Mouse (Mus musculus): ENCODE data around the gene Guca1a. TPM values are rescaled to one million over a fixed set of nuclear protein-coding genes. Genes with fewer than 3 reads are reported as not detected.

Guca1a gene
- polyA plus RNA-seq (2014; fragmentation: Nextera tagmentation; extraction: Ambion mirVana) = 0.82 and 0.87 TPM in 2 replicates

GRCm38 (mm10) chr17:47400451-47400850 is at the start of gene Guca1a:
Gene Guca1a (minus strand): TSS chr17:47400584.
- H3K4me3 ChIP-seq (ENCODE audit: low read depth, low read length) = no peak within 1 kb of the TSS

GRCm38 (mm10) chr17:47449432-47449831 is 49.0 kb upstream of the Guca1a start:
- Histone ChIP-seq H3K9me3 (ENCODE audit: control insufficient read depth, low read length) (no peaks in the 10 kb centered on the region), H3K4me2 (ENCODE audit: low read depth) (no peak overlapping the region), H3K27me3 (ENCODE audit: control insufficient read depth, insufficient read depth, low read length) (no peaks in the 10 kb centered on the region), H3K9ac (ENCODE audit: low read length) (no peak overlapping the region), H3K36me3 (ENCODE audit: control insufficient read depth, insufficient read depth, low read length) (no peaks in the 10 kb centered on the region), H3K27ac (ENCODE audit: low read depth, low read length) (no peak overlapping the region), H3K4me1 (ENCODE audit: control insufficient read depth, insufficient read depth, low read length) (no peaks in the 10 kb centered on the region), H3K4me3 (ENCODE audit: low read depth, low read length) (no peak overlapping the region)
- ATAC-seq (ENCODE audit: insufficient read depth, low FRiP score, low TSS enrichment) (no peak), DNase-seq (ENCODE audit: low spot score) (no peak)
- 72% methylated on average over 5 of the region's 5 CpGs for WGBS

More at GRCm38 (mm10) chr17:47400451-47400850, at the start of gene Guca1a:
- Histone ChIP-seq H3K9me3 (ENCODE audit: control insufficient read depth, low read length) (no peaks in the 10 kb centered on the region), H3K4me2 (ENCODE audit: low read depth) (no peak within 1 kb of the TSS), H3K27ac (ENCODE audit: low read depth, low read length) (no peak within 1 kb of the TSS), H3K36me3 (ENCODE audit: control insufficient read depth, insufficient read depth, low read length) (no peaks in the 10 kb centered on the region), H3K9ac (ENCODE audit: low read length) (no peak within 1 kb of the TSS), H3K4me1 (ENCODE audit: control insufficient read depth, insufficient read depth, low read length) (no peaks in the 10 kb centered on the region), H3K27me3 (ENCODE audit: control insufficient read depth, insufficient read depth, low read length) (peaks cover 4% of the 10 kb centered on the region; the same call in 1 of the 2 replicates)
- DNase-seq (ENCODE audit: low spot score) (no peak), ATAC-seq (ENCODE audit: insufficient read depth, low FRiP score, low TSS enrichment) (no peak)
- WGBS = 75% methylated on average over 10 of the region's 10 CpGs

GRCm38 (mm10) chr17:47448523-47449372 is 48.4 kb upstream of the Guca1a start:
- Histone ChIP-seq H3K4me1 (ENCODE audit: control insufficient read depth, insufficient read depth, low read length) (no peaks in the 10 kb centered on the region), H3K27me3 (ENCODE audit: control insufficient read depth, insufficient read depth, low read length) (no peaks in the 10 kb centered on the region), H3K27ac (ENCODE audit: low read depth, low read length) (no peak overlapping the region), H3K4me3 (ENCODE audit: low read depth, low read length) (no peak overlapping the region), H3K36me3 (ENCODE audit: control insufficient read depth, insufficient read depth, low read length) (no peaks in the 10 kb centered on the region), H3K9me3 (ENCODE audit: control insufficient read depth, low read length) (no peaks in the 10 kb centered on the region), H3K4me2 (ENCODE audit: low read depth) (no peak overlapping the region), H3K9ac (ENCODE audit: low read length) (no peak overlapping the region)
- DNase-seq (ENCODE audit: low spot score) (no peak), ATAC-seq (ENCODE audit: insufficient read depth, low FRiP score, low TSS enrichment) (no peak)
- 46% methylated on average over 8 of the region's 8 CpGs for WGBS

GRCm38 (mm10) chr17:47446561-47446960 is 46.2 kb upstream of the Guca1a start:
- Histone ChIP-seq H3K4me3 (ENCODE audit: low read depth, low read length) (no peak overlapping the region), H3K9me3 (ENCODE audit: control insufficient read depth, low read length) (no peaks in the 10 kb centered on the region), H3K9ac (ENCODE audit: low read length) (no peak overlapping the region), H3K4me2 (ENCODE audit: low read depth) (no peak overlapping the region), H3K4me1 (ENCODE audit: control insufficient read depth, insufficient read depth, low read length) (no peaks in the 10 kb centered on the region), H3K36me3 (ENCODE audit: control insufficient read depth, insufficient read depth, low read length) (no peaks in the 10 kb centered on the region), H3K27me3 (ENCODE audit: control insufficient read depth, insufficient read depth, low read length) (no peaks in the 10 kb centered on the region), H3K27ac (ENCODE audit: low read depth, low read length) (no peak overlapping the region)
- DNase-seq (ENCODE audit: low spot score) (no peak), ATAC-seq (ENCODE audit: insufficient read depth, low FRiP score, low TSS enrichment) (no peak)
- WGBS = 88% methylated on average over 11 of the region's 11 CpGs

GRCm38 (mm10) chr17:47446025-47446424 is 45.6 kb upstream of the Guca1a start:
- Histone ChIP-seq H3K9me3 (ENCODE audit: control insufficient read depth, low read length) (no peaks in the 10 kb centered on the region), H3K4me1 (ENCODE audit: control insufficient read depth, insufficient read depth, low read length) (no peaks in the 10 kb centered on the region), H3K9ac (ENCODE audit: low read length) (no peak overlapping the region), H3K27me3 (ENCODE audit: control insufficient read depth, insufficient read depth, low read length) (no peaks in the 10 kb centered on the region), H3K4me2 (ENCODE audit: low read depth) (no peak overlapping the region), H3K36me3 (ENCODE audit: control insufficient read depth, insufficient read depth, low read length) (no peaks in the 10 kb centered on the region), H3K27ac (ENCODE audit: low read depth, low read length) (no peak overlapping the region), H3K4me3 (ENCODE audit: low read depth, low read length) (no peak overlapping the region)
- 80% methylated on average over 9 of the region's 9 CpGs for whole genome bisulfite sequencing
- ATAC-seq (ENCODE audit: insufficient read depth, low FRiP score, low TSS enrichment) (no peak), DNase-seq (ENCODE audit: low spot score) (no peak)

- 87% methylated on average over 11 of the region's 11 CpGs for WGBS
- no peak overlapping the region for H3K4me3 ChIP-seq (ENCODE audit: low read depth, low read length)
These were observed 45.1 kb upstream of the Guca1a start for GRCm38 (mm10) chr17:47445518-47445917.

GRCm38 (mm10) chr17:47444113-47444512 is 43.7 kb upstream of the Guca1a start:
- Histone ChIP-seq H3K4me1 (ENCODE audit: control insufficient read depth, insufficient read depth, low read length) (no peaks in the 10 kb centered on the region), H3K4me3 (ENCODE audit: low read depth, low read length) (no peak overlapping the region), H3K9me3 (ENCODE audit: control insufficient read depth, low read length) (no peaks in the 10 kb centered on the region), H3K9ac (ENCODE audit: low read length) (no peak overlapping the region), H3K27me3 (ENCODE audit: control insufficient read depth, insufficient read depth, low read length) (peaks cover 2% of the 10 kb centered on the region; the same call in 1 of the 2 replicates), H3K27ac (ENCODE audit: low read depth, low read length) (no peak overlapping the region), H3K36me3 (ENCODE audit: control insufficient read depth, insufficient read depth, low read length) (no peaks in the 10 kb centered on the region), H3K4me2 (ENCODE audit: low read depth) (no peak overlapping the region)
- no peak for ATAC-seq (ENCODE audit: insufficient read depth, low FRiP score, low TSS enrichment)
- WGBS = 82% methylated on average over 6 of the region's 6 CpGs
- no peak for DNase-seq (ENCODE audit: low spot score)

More at GRCm38 (mm10) chr17:47445518-47445917, 45.1 kb upstream of the Guca1a start:
- Histone ChIP-seq H3K9me3 (ENCODE audit: control insufficient read depth, low read length) (no peaks in the 10 kb centered on the region), H3K9ac (ENCODE audit: low read length) (no peak overlapping the region), H3K27me3 (ENCODE audit: control insufficient read depth, insufficient read depth, low read length) (no peaks in the 10 kb centered on the region), H3K27ac (ENCODE audit: low read depth, low read length) (no peak overlapping the region), H3K36me3 (ENCODE audit: control insufficient read depth, insufficient read depth, low read length) (no peaks in the 10 kb centered on the region), H3K4me2 (ENCODE audit: low read depth) (no peak overlapping the region), H3K4me1 (ENCODE audit: control insufficient read depth, insufficient read depth, low read length) (no peaks in the 10 kb centered on the region)
- DNase-seq (ENCODE audit: low spot score) (no peak), ATAC-seq (ENCODE audit: insufficient read depth, low FRiP score, low TSS enrichment) (no peak)

GRCm38 (mm10) chr17:47442271-47442670 is 41.9 kb upstream of the Guca1a start:
- Histone ChIP-seq H3K4me3 (ENCODE audit: low read depth, low read length) (no peak overlapping the region), H3K4me2 (ENCODE audit: low read depth) (no peak overlapping the region), H3K9ac (ENCODE audit: low read length) (no peak overlapping the region), H3K4me1 (ENCODE audit: control insufficient read depth, insufficient read depth, low read length) (no peaks in the 10 kb centered on the region), H3K36me3 (ENCODE audit: control insufficient read depth, insufficient read depth, low read length) (no peaks in the 10 kb centered on the region), H3K27me3 (ENCODE audit: control insufficient read depth, insufficient read depth, low read length) (peaks cover 19% of the 10 kb centered on the region), H3K9me3 (ENCODE audit: control insufficient read depth, low read length) (no peaks in the 10 kb centered on the region), H3K27ac (ENCODE audit: low read depth, low read length) (no peak overlapping the region)
- 83% methylated on average over 3 of the region's 3 CpGs for WGBS
- no peak for ATAC-seq (ENCODE audit: insufficient read depth, low FRiP score, low TSS enrichment)
- DNase-seq (ENCODE audit: low spot score) = no peak

All from neural tube, embryonic 11.5 days (tissue).